Mouse (Mus musculus): ENCODE measurements around the gene Bmp8a. TPM values are rescaled to one million over a fixed set of nuclear protein-coding genes. Genes with fewer than 3 reads are reported as not detected.

The Bmp8a gene
- not detected in 2 replicates for polyA plus RNA-seq (2011; ENCODE audit: insufficient read depth, insufficient read length, low replicate concordance, missing spikeins)

DNA sequence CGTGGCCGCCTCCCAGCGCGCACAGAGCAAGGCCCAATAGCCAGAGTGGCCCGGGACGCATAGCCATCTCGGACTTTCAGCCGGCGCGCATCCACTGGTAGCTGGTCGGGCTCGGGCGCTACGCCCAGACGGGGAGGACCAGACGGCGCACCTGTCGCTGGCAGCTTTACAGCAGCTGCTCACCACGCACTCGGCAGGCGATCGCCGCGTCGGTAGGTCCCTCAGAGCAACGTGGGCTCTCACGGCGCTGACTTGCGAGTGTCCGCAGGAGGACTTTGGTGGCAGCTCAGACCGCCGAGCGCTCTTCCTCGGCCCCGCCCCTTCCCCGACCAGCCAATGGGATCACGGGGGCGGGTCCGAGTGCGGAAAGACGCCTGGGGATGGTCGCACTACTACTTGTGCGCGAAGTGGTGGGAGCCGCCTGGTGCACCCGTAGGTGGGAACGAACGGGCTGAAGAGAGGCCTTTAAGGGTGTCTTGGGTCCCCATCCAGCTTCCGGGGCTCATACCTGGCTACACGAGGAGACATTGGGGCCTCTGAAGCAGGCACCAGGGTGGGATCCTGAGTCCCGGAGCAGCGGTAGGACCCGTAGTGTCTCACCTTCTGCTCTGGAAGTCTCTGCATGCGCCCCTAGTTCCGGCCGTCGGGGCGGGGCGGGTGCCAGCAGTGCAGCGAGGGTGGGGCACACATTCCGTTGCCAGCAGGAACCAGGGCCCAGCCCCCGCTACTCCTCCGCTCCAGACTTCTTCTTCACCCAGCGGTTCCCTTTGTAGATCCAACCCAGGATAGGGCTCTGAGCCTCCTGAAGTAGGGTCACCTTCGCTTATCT lies at the start of gene Bmp8a:
Gene Bmp8a (minus strand): TSS at position 611 of the 829 bp plus-strand sequence.
- TF ChIP-seq CTCF (IDR thresholded peaks at IDR 0.05; ENCODE audit: control insufficient read depth, insufficient read depth, low read length) = no peak
- 0 out of 2 replicates have a peak, but pooled peaks have one; percentile 36 for TF ChIP-seq POLR2A (IDR thresholded peaks at IDR 0.05; ENCODE audit: borderline replicate concordance, control insufficient read depth, low read depth, low read length)
- Histone ChIP-seq H3K27ac (ENCODE audit: control insufficient read depth, insufficient read depth, low read depth, low read length, poor library complexity) (no peak within 1 kb of the TSS), H3K4me1 (ENCODE audit: control insufficient read depth, insufficient read depth, low read length) (peaks cover 2% of the 10 kb centered on the region; the same call in 1 of the 2 replicates), H3K4me3 (replicated peaks; ENCODE audit: control insufficient read depth, low read depth, low read length) (peak within 1 kb of the TSS; percentile 74)
- under 1% methylated on average over 65 of the region's 65 CpGs for WGBS

- no peak overlapping the region for H3K27ac ChIP-seq (ENCODE audit: control insufficient read depth, insufficient read depth, low read depth, low read length, poor library complexity)
- no peaks in the 10 kb centered on the region for H3K4me1 ChIP-seq (ENCODE audit: control insufficient read depth, insufficient read depth, low read length)
- TF ChIP-seq POLR2A (IDR thresholded peaks at IDR 0.05; ENCODE audit: borderline replicate concordance, control insufficient read depth, low read depth, low read length) (no peak), CTCF (IDR thresholded peaks at IDR 0.05; ENCODE audit: control insufficient read depth, insufficient read depth, low read length) (peak; percentile 67)
- H3K4me3 ChIP-seq (replicated peaks; ENCODE audit: control insufficient read depth, low read depth, low read length) = no peak overlapping the region
- WGBS = 93% methylated on average over 1 of the region's 1 CpGs
Measured at GRCm38 (mm10) chr4:123392187-123392586, 49.1 kb upstream of the Bmp8a start.

- TF ChIP-seq POLR2A (IDR thresholded peaks at IDR 0.05; ENCODE audit: borderline replicate concordance, control insufficient read depth, low read depth, low read length) = no peak
- TF ChIP-seq CTCF (IDR thresholded peaks at IDR 0.05; ENCODE audit: control insufficient read depth, insufficient read depth, low read length) = no peak
- WGBS = 77% methylated on average over 1 of the region's 1 CpGs
- no peak overlapping the region for H3K27ac ChIP-seq (ENCODE audit: control insufficient read depth, insufficient read depth, low read depth, low read length, poor library complexity)
- H3K4me3 ChIP-seq (replicated peaks; ENCODE audit: control insufficient read depth, low read depth, low read length) = no peak overlapping the region
- no peaks in the 10 kb centered on the region for H3K4me1 ChIP-seq (ENCODE audit: control insufficient read depth, insufficient read depth, low read length)
Measured at GRCm38 (mm10) chr4:123385028-123385427, 42.0 kb upstream of the Bmp8a start.

DNA sequence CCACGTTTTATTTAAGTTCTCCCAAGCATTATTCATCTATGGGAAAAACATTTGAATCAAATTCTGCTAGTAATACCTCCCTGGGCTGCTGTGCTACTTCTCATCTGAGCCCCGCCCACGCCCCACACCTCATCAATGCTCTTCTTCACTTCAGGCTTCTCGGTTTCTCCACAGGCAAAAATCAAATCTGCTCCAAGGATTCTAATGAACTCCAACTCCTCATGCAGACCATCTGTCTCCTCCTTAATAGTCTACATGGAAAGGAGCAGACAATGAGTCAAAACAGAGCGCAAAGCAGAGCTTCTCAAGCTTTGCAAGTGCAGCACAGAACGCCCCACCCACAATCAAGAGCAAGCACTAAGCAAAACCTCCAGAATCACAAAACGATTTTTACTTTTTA lies 40.1 kb upstream of the Bmp8a start:
- H3K4me3 ChIP-seq (replicated peaks; ENCODE audit: control insufficient read depth, low read depth, low read length) = no peak overlapping the region
- TF ChIP-seq POLR2A (IDR thresholded peaks at IDR 0.05; ENCODE audit: borderline replicate concordance, control insufficient read depth, low read depth, low read length) = no peak
- TF ChIP-seq CTCF (IDR thresholded peaks at IDR 0.05; ENCODE audit: control insufficient read depth, insufficient read depth, low read length) = no peak
- WGBS = 91% methylated on average over 7 of the region's 7 CpGs
- no peaks in the 10 kb centered on the region for H3K4me1 ChIP-seq (ENCODE audit: control insufficient read depth, insufficient read depth, low read length)
- no peak overlapping the region for H3K27ac ChIP-seq (ENCODE audit: control insufficient read depth, insufficient read depth, low read depth, low read length, poor library complexity)

- no peak for TF ChIP-seq CTCF (IDR thresholded peaks at IDR 0.05; ENCODE audit: control insufficient read depth, insufficient read depth, low read length)
- no peak for TF ChIP-seq POLR2A (IDR thresholded peaks at IDR 0.05; ENCODE audit: borderline replicate concordance, control insufficient read depth, low read depth, low read length)
- Histone ChIP-seq H3K4me3 (replicated peaks; ENCODE audit: control insufficient read depth, low read depth, low read length) (no peak overlapping the region), H3K27ac (ENCODE audit: control insufficient read depth, insufficient read depth, low read depth, low read length, poor library complexity) (no peak overlapping the region), H3K4me1 (ENCODE audit: control insufficient read depth, insufficient read depth, low read length) (no peaks in the 10 kb centered on the region)
- WGBS = 90% methylated on average over 4 of the region's 4 CpGs
Measured at GRCm38 (mm10) chr4:123382051-123382450, 39.0 kb upstream of the Bmp8a start.

DNA sequence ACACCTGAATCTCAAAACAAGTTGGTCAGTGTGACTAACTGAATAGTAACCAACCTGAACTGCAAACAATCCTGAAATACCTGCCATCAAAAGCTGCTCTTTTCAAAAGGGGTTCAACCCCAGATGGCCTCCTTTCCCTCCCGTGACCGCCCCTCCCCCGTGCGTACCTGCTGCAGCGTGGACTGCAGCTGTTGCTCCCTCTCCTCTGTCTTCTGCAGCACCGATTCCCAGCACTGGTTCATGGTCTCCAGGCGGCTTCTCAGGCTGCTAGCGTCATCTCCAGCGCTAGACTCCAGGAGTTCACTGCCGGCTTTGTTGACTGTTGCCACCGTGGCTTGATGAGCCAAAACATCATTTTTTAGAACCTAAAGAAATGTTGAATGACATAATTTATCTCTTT lies 38.5 kb upstream of the Bmp8a start:
- TF ChIP-seq POLR2A (IDR thresholded peaks at IDR 0.05; ENCODE audit: borderline replicate concordance, control insufficient read depth, low read depth, low read length) = no peak
- no peak for TF ChIP-seq CTCF (IDR thresholded peaks at IDR 0.05; ENCODE audit: control insufficient read depth, insufficient read depth, low read length)

GRCm38 (mm10) chr4:123376031-123376430 lies 33.0 kb upstream of the Bmp8a start:
- Histone ChIP-seq H3K4me3 (replicated peaks; ENCODE audit: control insufficient read depth, low read depth, low read length) (no peak overlapping the region), H3K27ac (ENCODE audit: control insufficient read depth, insufficient read depth, low read depth, low read length, poor library complexity) (no peak overlapping the region), H3K4me1 (ENCODE audit: control insufficient read depth, insufficient read depth, low read length) (no peaks in the 10 kb centered on the region)
- TF ChIP-seq CTCF (IDR thresholded peaks at IDR 0.05; ENCODE audit: control insufficient read depth, insufficient read depth, low read length) (no peak), POLR2A (IDR thresholded peaks at IDR 0.05; ENCODE audit: borderline replicate concordance, control insufficient read depth, low read depth, low read length) (no peak)
- WGBS = 85% methylated on average over 3 of the region's 3 CpGs

More for the DNA sequence above, 38.5 kb upstream of the Bmp8a start:
- 92% methylated on average over 11 of the region's 11 CpGs for WGBS
- H3K27ac ChIP-seq (ENCODE audit: control insufficient read depth, insufficient read depth, low read depth, low read length, poor library complexity) = no peak overlapping the region
- H3K4me1 ChIP-seq (ENCODE audit: control insufficient read depth, insufficient read depth, low read length) = no peaks in the 10 kb centered on the region
- H3K4me3 ChIP-seq (replicated peaks; ENCODE audit: control insufficient read depth, low read depth, low read length) = no peak overlapping the region

- Histone ChIP-seq H3K4me3 (replicated peaks; ENCODE audit: control insufficient read depth, low read depth, low read length) (no peak overlapping the region), H3K27ac (ENCODE audit: control insufficient read depth, insufficient read depth, low read depth, low read length, poor library complexity) (no peak overlapping the region), H3K4me1 (ENCODE audit: control insufficient read depth, insufficient read depth, low read length) (no peaks in the 10 kb centered on the region)
- TF ChIP-seq POLR2A (IDR thresholded peaks at IDR 0.05; ENCODE audit: borderline replicate concordance, control insufficient read depth, low read depth, low read length) (no peak), CTCF (IDR thresholded peaks at IDR 0.05; ENCODE audit: control insufficient read depth, insufficient read depth, low read length) (no peak)
- WGBS = 91% methylated on average over 12 of the region's 12 CpGs
Measured at GRCm38 (mm10) chr4:123374316-123375008, 31.4 kb upstream of the Bmp8a start.
